Mouse (Mus musculus): Measurements from ENCODE around the gene Prkd2. TPM values are rescaled to one million over a fixed set of nuclear protein-coding genes. Genes with fewer than 3 reads are reported as not detected.

Prkd2 gene
- polyA plus RNA-seq, 1 experiment, result 0.66 TPM

DNA sequence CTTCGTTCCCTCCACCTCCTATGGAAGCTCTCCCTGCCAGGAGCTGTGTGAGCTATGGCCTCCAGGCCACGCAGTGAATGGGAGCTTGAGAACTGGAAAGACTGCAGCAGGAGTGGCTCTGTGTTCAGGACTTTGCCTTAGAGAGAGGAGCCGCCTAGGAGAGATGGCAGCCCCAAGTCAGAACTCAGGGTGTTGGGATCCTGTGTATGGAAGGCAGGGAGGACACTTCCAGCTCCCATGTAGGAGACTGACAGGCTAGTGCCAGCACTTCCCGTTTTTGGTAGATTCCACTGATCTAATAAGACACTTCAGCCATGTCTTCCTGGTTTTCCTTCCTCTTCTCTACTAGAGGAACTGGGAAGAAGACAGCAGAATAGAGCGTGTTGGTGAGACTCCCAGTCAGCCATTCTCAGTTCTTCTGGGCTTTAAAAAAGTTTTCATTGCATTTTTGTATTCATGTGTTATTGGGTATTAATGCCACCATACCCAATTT lies 22.4 kb upstream of the Prkd2 start:
- peaks cover 73% of the 10 kb centered on the region for H3K36me3 ChIP-seq (ENCODE audit: control insufficient read depth)
- no peaks in the 10 kb centered on the region for H3K27me3 ChIP-seq (ENCODE audit: control insufficient read depth)
- peaks cover 71% of the 10 kb centered on the region for H3K4me1 ChIP-seq (ENCODE audit: control insufficient read depth)
- H3K4me3 ChIP-seq (replicated peaks), result peak overlapping the region; percentile 51
- no peaks in the 10 kb centered on the region for H3K9me3 ChIP-seq (ENCODE audit: control insufficient read depth, low read length)
- TF ChIP-seq TAL1 (IDR thresholded peaks at IDR 0.05; ENCODE audit: low read length) (no peak), GATA1 (IDR thresholded peaks at IDR 0.05; ENCODE audit: low read length) (no peak)

DNA sequence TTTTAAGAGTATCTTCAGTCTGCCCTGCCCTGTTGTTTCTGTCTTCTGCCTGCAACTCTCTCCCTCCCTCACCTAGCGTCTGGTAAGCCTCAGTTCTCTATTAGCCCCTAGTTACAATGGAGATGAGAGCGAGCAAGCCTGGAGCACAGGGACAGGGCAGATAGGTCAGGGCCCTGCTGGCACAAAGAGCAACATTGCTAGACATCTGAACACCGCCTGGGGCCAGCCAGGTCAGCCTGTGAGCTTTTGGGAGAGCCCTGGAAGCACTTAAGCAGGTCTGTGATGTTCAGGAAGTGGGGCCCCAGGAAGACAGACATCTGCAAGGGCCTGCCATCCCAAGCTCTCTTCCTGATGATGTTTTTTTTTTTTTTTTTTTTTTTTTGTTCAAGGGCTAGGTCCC lies 21.6 kb upstream of the Prkd2 start:
- Histone ChIP-seq H3K9me3 (ENCODE audit: control insufficient read depth, low read length) (no peaks in the 10 kb centered on the region), H3K27me3 (ENCODE audit: control insufficient read depth) (no peaks in the 10 kb centered on the region), H3K4me1 (ENCODE audit: control insufficient read depth) (peaks cover 65% of the 10 kb centered on the region), H3K4me3 (replicated peaks) (no peak overlapping the region), H3K36me3 (ENCODE audit: control insufficient read depth) (peaks cover 81% of the 10 kb centered on the region)
- TF ChIP-seq TAL1 (IDR thresholded peaks at IDR 0.05; ENCODE audit: low read length) (no peak), GATA1 (IDR thresholded peaks at IDR 0.05; ENCODE audit: low read length) (no peak)

DNA sequence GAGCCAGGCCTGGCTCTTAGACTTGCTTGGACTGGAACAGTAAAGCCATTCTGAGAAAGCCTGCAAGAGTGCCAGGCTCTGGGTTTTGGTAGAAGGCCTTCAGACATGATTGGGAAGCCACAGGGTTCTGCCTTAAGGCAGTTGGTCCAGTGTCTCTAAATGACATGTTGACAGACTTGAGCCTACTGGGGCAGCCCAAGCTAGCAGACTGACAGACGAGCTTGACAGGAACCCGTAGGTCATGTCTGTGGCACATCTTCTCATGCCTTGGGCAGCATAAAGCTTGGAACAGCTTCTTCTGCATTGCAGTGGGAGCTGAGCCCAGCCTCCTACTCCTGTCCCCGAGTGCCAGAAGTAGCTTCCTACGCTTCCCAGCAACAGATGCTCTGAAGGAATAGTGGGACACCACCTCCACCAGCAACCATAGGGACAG lies 21.0 kb upstream of the Prkd2 start:
- H3K9me3 ChIP-seq (ENCODE audit: control insufficient read depth, low read length), result no peaks in the 10 kb centered on the region
- no peak overlapping the region for H3K4me3 ChIP-seq (replicated peaks)
- peaks cover 67% of the 10 kb centered on the region for H3K4me1 ChIP-seq (ENCODE audit: control insufficient read depth)
- peaks cover 87% of the 10 kb centered on the region for H3K36me3 ChIP-seq (ENCODE audit: control insufficient read depth)
- no peaks in the 10 kb centered on the region for H3K27me3 ChIP-seq (ENCODE audit: control insufficient read depth)
- TF ChIP-seq GATA1 (IDR thresholded peaks at IDR 0.05; ENCODE audit: low read length) (no peak), TAL1 (IDR thresholded peaks at IDR 0.05; ENCODE audit: low read length) (no peak)

DNA sequence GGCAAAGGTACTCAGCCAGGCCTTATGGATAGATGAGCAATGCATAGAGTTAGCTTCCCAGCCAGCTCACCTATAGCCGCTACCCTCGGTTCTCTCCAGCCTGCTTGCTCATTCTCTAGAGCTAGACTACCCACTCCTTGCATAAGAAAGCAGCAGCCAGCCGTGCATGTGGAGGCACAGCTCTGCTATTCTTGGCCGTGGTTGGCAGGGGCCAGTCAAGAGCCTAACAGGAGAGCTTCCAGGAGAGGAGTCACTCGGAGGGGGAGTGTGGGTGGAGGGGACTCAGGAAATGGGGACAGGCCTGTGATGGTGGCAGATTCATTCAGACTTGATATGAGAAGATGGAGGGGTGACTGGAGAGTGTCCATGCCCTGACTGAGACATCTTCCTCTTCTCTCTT lies 19.0 kb upstream of the Prkd2 start:
- no peaks in the 10 kb centered on the region for H3K27me3 ChIP-seq (ENCODE audit: control insufficient read depth)
- H3K4me3 ChIP-seq (replicated peaks), result no peak overlapping the region
- H3K36me3 ChIP-seq (ENCODE audit: control insufficient read depth), result peaks cover 96% of the 10 kb centered on the region
- H3K4me1 ChIP-seq (ENCODE audit: control insufficient read depth), result peaks cover 47% of the 10 kb centered on the region
- TF ChIP-seq GATA1 (IDR thresholded peaks at IDR 0.05; ENCODE audit: low read length), result no peak
- no peak for TF ChIP-seq TAL1 (IDR thresholded peaks at IDR 0.05; ENCODE audit: low read length)
- no peaks in the 10 kb centered on the region for H3K9me3 ChIP-seq (ENCODE audit: control insufficient read depth, low read length)

DNA sequence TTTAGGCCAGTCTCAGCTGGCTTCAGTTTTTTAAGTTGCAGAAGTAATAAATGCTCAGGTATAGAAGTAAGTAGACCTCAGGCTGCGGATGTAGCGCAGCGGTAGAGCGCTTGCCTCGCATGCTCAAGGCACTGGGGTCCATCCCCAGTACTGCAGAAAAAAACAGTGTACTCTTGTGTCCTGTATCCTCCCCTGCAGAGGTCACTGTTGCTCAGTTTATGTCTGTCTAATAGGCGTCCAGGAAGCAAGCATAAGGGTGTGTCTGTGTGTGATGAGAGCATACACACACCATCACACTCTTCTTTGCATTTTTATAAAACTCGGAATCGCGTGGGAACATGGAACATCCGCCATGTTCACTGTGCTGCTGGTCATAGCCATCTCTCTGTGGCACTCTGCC lies 16.9 kb upstream of the Prkd2 start:
- peaks cover 27% of the 10 kb centered on the region for H3K4me1 ChIP-seq (ENCODE audit: control insufficient read depth)
- no peak for TF ChIP-seq GATA1 (IDR thresholded peaks at IDR 0.05; ENCODE audit: low read length)
- TF ChIP-seq TAL1 (IDR thresholded peaks at IDR 0.05; ENCODE audit: low read length), result no peak
- peaks cover 99% of the 10 kb centered on the region for H3K36me3 ChIP-seq (ENCODE audit: control insufficient read depth)
- H3K4me3 ChIP-seq (replicated peaks), result no peak overlapping the region
- no peaks in the 10 kb centered on the region for H3K27me3 ChIP-seq (ENCODE audit: control insufficient read depth)
- no peaks in the 10 kb centered on the region for H3K9me3 ChIP-seq (ENCODE audit: control insufficient read depth, low read length)

DNA sequence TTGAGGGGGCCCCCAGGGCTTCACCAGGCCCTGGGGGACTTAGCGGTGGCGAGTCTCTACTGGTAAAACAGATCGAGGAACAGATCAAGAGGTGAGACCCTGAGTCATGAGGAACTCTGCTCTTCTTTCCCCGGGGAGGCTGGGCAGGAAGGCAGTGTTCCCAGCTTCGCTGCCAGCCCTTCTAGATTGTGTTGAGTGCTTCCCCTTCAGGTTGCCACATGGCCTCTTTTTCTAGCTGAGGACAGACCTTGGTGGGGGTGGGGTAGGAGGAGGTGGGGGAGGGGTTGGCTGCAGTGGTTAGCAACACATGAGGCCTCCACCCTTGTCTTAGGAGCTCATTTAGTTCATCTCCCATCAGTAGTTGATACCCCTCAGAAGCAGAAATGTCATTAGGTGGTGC lies 16.1 kb upstream of the Prkd2 start:
- Histone ChIP-seq H3K27me3 (ENCODE audit: control insufficient read depth) (no peaks in the 10 kb centered on the region), H3K9me3 (ENCODE audit: control insufficient read depth, low read length) (no peaks in the 10 kb centered on the region), H3K4me1 (ENCODE audit: control insufficient read depth) (peaks cover 19% of the 10 kb centered on the region), H3K4me3 (replicated peaks) (no peak overlapping the region), H3K36me3 (ENCODE audit: control insufficient read depth) (peaks cover 100% of the 10 kb centered on the region)
- no peak for TF ChIP-seq GATA1 (IDR thresholded peaks at IDR 0.05; ENCODE audit: low read length)
- TF ChIP-seq TAL1 (IDR thresholded peaks at IDR 0.05; ENCODE audit: low read length), result no peak

DNA sequence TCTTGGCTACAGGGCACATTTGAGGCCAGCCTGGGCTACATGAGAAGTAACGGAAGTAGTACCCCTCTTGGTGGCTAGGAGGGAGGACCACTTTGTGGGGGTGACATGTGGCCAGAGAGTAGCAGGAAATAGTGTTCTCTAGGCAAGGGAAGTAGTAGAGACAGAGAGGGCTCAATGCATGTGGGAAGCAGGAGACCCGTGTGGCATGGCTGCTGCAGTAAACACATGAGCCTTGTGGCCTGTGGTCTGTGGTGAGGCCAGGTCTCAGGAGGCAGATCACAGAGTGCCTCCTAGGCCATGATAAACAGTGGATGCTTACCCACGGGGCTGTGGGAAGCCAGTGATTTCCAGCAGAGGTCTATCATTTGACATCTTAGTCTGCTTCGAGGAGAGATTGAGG lies 15.4 kb upstream of the Prkd2 start:
- no peaks in the 10 kb centered on the region for H3K27me3 ChIP-seq (ENCODE audit: control insufficient read depth)
- H3K9me3 ChIP-seq (ENCODE audit: control insufficient read depth, low read length), result no peaks in the 10 kb centered on the region
- peaks cover 100% of the 10 kb centered on the region for H3K36me3 ChIP-seq (ENCODE audit: control insufficient read depth)
- peaks cover 14% of the 10 kb centered on the region for H3K4me1 ChIP-seq (ENCODE audit: control insufficient read depth)
- TF ChIP-seq TAL1 (IDR thresholded peaks at IDR 0.05; ENCODE audit: low read length) (no peak), GATA1 (IDR thresholded peaks at IDR 0.05; ENCODE audit: low read length) (no peak)
- H3K4me3 ChIP-seq (replicated peaks), result no peak overlapping the region

DNA sequence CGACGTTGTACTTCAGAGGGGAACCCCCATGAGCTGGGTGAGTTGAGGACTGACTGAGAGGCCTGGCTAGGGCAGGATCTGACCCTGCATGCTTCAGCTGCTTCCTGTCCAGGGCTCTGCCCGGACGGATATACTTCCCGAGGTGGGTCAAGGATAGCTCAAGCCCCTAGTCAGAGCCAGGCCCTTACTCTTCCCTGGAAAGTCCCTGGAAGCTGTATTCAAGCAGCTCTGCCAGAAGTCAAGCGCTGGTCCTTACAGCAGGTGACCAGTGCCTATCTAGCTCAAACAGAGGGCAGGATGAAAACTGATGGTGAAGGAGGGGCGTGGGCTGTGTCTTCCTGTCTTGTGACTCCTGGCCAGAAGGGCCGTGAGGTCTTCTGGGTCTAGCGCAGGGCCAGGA lies 12.3 kb upstream of the Prkd2 start:
- Histone ChIP-seq H3K36me3 (ENCODE audit: control insufficient read depth) (peaks cover 100% of the 10 kb centered on the region), H3K27me3 (ENCODE audit: control insufficient read depth) (no peaks in the 10 kb centered on the region), H3K4me1 (ENCODE audit: control insufficient read depth) (peaks cover 3% of the 10 kb centered on the region), H3K9me3 (ENCODE audit: control insufficient read depth, low read length) (no peaks in the 10 kb centered on the region), H3K4me3 (replicated peaks) (no peak overlapping the region)
- no peak for TF ChIP-seq GATA1 (IDR thresholded peaks at IDR 0.05; ENCODE audit: low read length)
- TF ChIP-seq TAL1 (IDR thresholded peaks at IDR 0.05; ENCODE audit: low read length), result no peak

DNA sequence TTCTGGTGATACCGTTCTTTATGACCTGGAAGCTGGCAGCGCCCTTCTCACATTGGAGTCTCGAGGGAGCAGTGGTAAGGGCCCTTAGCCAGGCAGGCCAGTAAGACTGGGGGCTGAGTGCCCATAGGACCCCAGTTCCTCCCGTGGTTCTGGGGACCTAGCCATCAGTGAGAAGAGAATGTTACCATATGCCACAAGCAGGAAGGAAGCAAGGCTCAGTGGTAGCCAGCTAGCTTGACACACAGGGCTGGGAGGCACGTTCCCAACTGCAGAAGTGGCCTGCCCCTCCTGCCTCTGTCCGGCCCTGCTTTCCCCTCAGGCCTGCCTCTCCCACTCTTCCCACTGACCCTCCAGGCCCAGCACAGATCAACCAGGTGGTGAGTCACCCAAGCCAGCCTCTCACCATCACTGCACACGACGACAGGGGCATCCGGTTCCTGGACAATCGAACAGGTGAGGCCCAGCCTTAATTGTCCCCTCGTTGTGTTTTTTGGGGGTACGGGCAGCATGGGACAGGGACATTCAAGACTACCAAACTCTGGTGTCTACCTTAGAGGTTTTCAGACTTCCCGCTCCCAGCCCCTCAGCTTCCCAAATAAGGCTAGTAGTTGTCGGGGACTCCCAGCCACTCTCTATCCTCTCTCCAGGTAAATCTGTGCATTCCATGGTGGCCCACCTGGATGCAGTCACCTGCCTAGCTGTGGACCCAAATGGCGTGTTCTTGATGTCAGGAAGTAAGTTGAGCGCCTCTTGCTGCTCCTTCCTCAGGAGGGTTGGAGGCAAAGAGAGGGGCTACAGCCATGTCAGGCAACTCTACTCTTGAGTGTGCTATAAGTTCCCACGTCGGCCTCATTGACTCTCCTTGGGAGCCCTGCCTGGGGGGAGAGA lies 4.5 kb upstream of the Prkd2 start:
- TF ChIP-seq GATA1 (IDR thresholded peaks at IDR 0.05; ENCODE audit: low read length) (no peak), TAL1 (IDR thresholded peaks at IDR 0.05; ENCODE audit: low read length) (no peak)
- peaks cover 84% of the 10 kb centered on the region for H3K36me3 ChIP-seq (ENCODE audit: control insufficient read depth)

More for the DNA sequence above, 4.5 kb upstream of the Prkd2 start:
- Histone ChIP-seq H3K4me1 (ENCODE audit: control insufficient read depth) (peaks cover 37% of the 10 kb centered on the region), H3K27me3 (ENCODE audit: control insufficient read depth) (no peaks in the 10 kb centered on the region), H3K4me3 (replicated peaks) (no peak overlapping the region), H3K9me3 (ENCODE audit: control insufficient read depth, low read length) (no peaks in the 10 kb centered on the region)

Measured in erythroblast, embryonic 14.5 days (primary cell).